Mouse (Mus musculus) cerebellum, adult 8-10 months (tissue): ENCODE measurements around the gene Vmn2r83.

Experiments used
- DNase-seq: peaks from one replicate; pipeline ENCODE4 v3.0.0; 2022

The Vmn2r83 gene

DNA sequence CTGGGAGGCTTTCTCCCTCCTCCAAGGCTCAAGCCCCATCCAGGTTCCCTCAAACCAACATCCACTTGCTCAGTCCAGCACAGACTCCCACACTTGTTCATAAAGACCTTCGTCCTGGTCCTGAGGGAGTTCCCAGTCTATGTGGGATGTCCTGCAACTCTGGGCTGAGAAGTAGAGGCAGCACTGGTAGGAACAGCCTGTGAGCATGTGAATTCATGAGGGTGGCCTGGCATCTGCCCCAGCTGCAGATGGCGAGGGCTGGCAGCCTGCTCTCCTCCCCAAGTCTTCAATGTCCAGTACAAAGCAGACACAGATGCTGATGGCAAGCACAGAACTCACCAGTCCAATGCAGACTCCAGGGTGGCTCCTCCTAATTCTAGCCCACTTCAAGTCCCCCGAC, 69.8 kb downstream of the Vmn2r83 start:
- DNase-seq = no peak

DNA sequence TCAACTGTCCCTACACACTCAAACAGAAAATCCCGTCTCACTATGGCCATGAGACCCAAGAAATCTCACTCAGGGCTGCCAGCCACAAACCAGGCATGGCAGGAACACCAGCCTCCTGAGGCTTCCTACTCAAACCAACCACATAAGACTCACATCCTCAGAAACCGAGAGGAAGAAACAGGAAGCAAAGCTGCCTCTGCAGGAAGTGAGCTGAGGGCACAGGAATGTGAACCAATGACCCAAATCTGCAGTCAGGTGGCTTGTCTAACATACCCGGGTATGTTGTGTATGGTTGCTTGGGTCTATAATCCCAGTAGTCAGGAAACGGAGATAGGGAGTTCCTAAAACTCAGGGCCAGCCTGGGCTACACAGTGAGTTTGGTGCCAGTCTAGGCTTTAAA, 70.3 kb downstream of the Vmn2r83 start:
- no peak for DNase-seq

- DNase-seq = no peak
These were observed 71.4 kb downstream of the Vmn2r83 start for GRCm38 (mm10) chr10:79539701-79540495.

GRCm38 (mm10) chr10:79540746-79541145, 72.2 kb downstream of the Vmn2r83 start:
- no peak for DNase-seq

- DNase-seq = no peak
These were observed 73.0 kb downstream of the Vmn2r83 start for GRCm38 (mm10) chr10:79541522-79541921.

DNA sequence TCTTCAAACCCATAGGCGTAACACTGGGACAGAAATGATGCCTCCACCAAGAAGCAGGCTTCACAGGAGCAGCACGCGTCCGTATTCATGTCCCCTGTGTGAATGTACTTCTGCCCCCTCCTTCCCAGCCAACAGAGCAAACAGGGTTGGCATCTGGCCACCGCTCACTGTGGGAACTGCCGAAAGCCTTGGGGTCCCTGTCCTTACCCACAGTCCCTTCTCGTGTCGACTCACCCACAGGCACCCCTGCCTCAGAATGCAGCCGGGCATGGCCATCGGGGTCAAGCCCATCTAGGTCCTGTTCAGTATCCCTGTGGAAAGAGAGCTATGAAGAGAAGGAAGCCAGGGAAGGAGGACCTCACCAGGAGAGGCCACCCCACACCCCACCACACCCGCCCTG, 73.6 kb downstream of the Vmn2r83 start:
- no peak for DNase-seq
